Mouse (Mus musculus): ENCODE results near the gene Akap5. TPM values are rescaled to one million over a fixed set of nuclear protein-coding genes. Genes with fewer than 3 reads are reported as not detected.

Akap5 gene
- total RNA-seq, 1 experiment from 2014 or later = 1.6 TPM

- ATAC-seq (replicated peaks in 1 of 2; ENCODE audit: insufficient read depth in 1 of 2, low FRiP score in 2 of 2, low TSS enrichment in 1 of 2, low read depth in 1 of 2, poor library complexity in 2 of 2, severe bottlenecking in 2 of 2) = no peak
These were observed 25.1 kb downstream of the Akap5 start for GRCm38 (mm10) chr12:76349680-76350220.

- ATAC-seq (replicated peaks in 1 of 2; ENCODE audit: insufficient read depth in 1 of 2, low FRiP score in 2 of 2, low TSS enrichment in 1 of 2, low read depth in 1 of 2, poor library complexity in 2 of 2, severe bottlenecking in 2 of 2) = no peak
These were observed 36.2 kb downstream of the Akap5 start for GRCm38 (mm10) chr12:76360868-76361267.

GRCm38 (mm10) chr12:76361405-76362302 lies 37.0 kb downstream of the Akap5 start:
- ATAC-seq (replicated peaks in 1 of 2; ENCODE audit: insufficient read depth in 1 of 2, low FRiP score in 2 of 2, low TSS enrichment in 1 of 2, low read depth in 1 of 2, poor library complexity in 2 of 2, severe bottlenecking in 2 of 2) = peak; percentile 59 to 68; a peak in 2 of 4 replicates

GRCm38 (mm10) chr12:76362303-76362676 lies 37.6 kb downstream of the Akap5 start:
- peak; percentile 22 to 45 for ATAC-seq (replicated peaks in 1 of 2; ENCODE audit: insufficient read depth in 1 of 2, low FRiP score in 2 of 2, low TSS enrichment in 1 of 2, low read depth in 1 of 2, poor library complexity in 2 of 2, severe bottlenecking in 2 of 2)

- ATAC-seq (replicated peaks in 1 of 2; ENCODE audit: insufficient read depth in 1 of 2, low FRiP score in 2 of 2, low TSS enrichment in 1 of 2, low read depth in 1 of 2, poor library complexity in 2 of 2, severe bottlenecking in 2 of 2) = no peak
These were observed 41.6 kb downstream of the Akap5 start for GRCm38 (mm10) chr12:76366276-76366675.

- ATAC-seq (replicated peaks in 1 of 2; ENCODE audit: insufficient read depth in 1 of 2, low FRiP score in 2 of 2, low TSS enrichment in 1 of 2, low read depth in 1 of 2, poor library complexity in 2 of 2, severe bottlenecking in 2 of 2) = 0 out of 4 replicates have a peak, but pooled peaks of 1 of the 2 experiments have one; percentile 12
These were observed 42.7 kb downstream of the Akap5 start for GRCm38 (mm10) chr12:76367096-76367995.

GRCm38 (mm10) chr12:76368201-76368789 lies 43.6 kb downstream of the Akap5 start:
- no peak for ATAC-seq (replicated peaks in 1 of 2; ENCODE audit: insufficient read depth in 1 of 2, low FRiP score in 2 of 2, low TSS enrichment in 1 of 2, low read depth in 1 of 2, poor library complexity in 2 of 2, severe bottlenecking in 2 of 2)

GRCm38 (mm10) chr12:76368790-76369205 lies 44.1 kb downstream of the Akap5 start:
- ATAC-seq (replicated peaks in 1 of 2; ENCODE audit: insufficient read depth in 1 of 2, low FRiP score in 2 of 2, low TSS enrichment in 1 of 2, low read depth in 1 of 2, poor library complexity in 2 of 2, severe bottlenecking in 2 of 2) = no peak

GRCm38 (mm10) chr12:76369206-76369977 lies 44.7 kb downstream of the Akap5 start, which contains the start of gene Zbtb25:
Gene Zbtb25 (minus strand): TSS chr12:76369602.
- ATAC-seq (replicated peaks in 1 of 2; ENCODE audit: insufficient read depth in 1 of 2, low FRiP score in 2 of 2, low TSS enrichment in 1 of 2, low read depth in 1 of 2, poor library complexity in 2 of 2, severe bottlenecking in 2 of 2) = peak; percentile 8 to 34; a peak in 3 of 4 replicates

- ATAC-seq (replicated peaks in 1 of 2; ENCODE audit: insufficient read depth in 1 of 2, low FRiP score in 2 of 2, low TSS enrichment in 1 of 2, low read depth in 1 of 2, poor library complexity in 2 of 2, severe bottlenecking in 2 of 2) = peak; percentile 14 to 33; a peak in 1 of 4 replicates
These were observed 45.5 kb downstream of the Akap5 start, which contains the start of gene Zbtb1 for GRCm38 (mm10) chr12:76369978-76370830. Gene Zbtb1 (plus strand): TSS chr12:76370266.

GRCm38 (mm10) chr12:76370831-76371571 lies 46.3 kb downstream of the Akap5 start:
- ATAC-seq (replicated peaks in 1 of 2; ENCODE audit: insufficient read depth in 1 of 2, low FRiP score in 2 of 2, low TSS enrichment in 1 of 2, low read depth in 1 of 2, poor library complexity in 2 of 2, severe bottlenecking in 2 of 2) = 0 out of 4 replicates have a peak, but pooled peaks of 1 of the 2 experiments have one; percentile 14

GRCm38 (mm10) chr12:76372046-76372445 lies 47.4 kb downstream of the Akap5 start:
- no peak for ATAC-seq (replicated peaks in 1 of 2; ENCODE audit: insufficient read depth in 1 of 2, low FRiP score in 2 of 2, low TSS enrichment in 1 of 2, low read depth in 1 of 2, poor library complexity in 2 of 2, severe bottlenecking in 2 of 2)

- no peak for ATAC-seq (replicated peaks in 1 of 2; ENCODE audit: insufficient read depth in 1 of 2, low FRiP score in 2 of 2, low TSS enrichment in 1 of 2, low read depth in 1 of 2, poor library complexity in 2 of 2, severe bottlenecking in 2 of 2)
These were observed 48.5 kb downstream of the Akap5 start for GRCm38 (mm10) chr12:76372881-76373818.

GRCm38 (mm10) chr12:76373991-76374390 lies 49.3 kb downstream of the Akap5 start:
- no peak for ATAC-seq (replicated peaks in 1 of 2; ENCODE audit: insufficient read depth in 1 of 2, low FRiP score in 2 of 2, low TSS enrichment in 1 of 2, low read depth in 1 of 2, poor library complexity in 2 of 2, severe bottlenecking in 2 of 2)
